Mouse (Mus musculus) central nervous system, embryonic 14 days (tissue): ENCODE data around the gene Pom121l12. TPM values are rescaled to one million over a fixed set of nuclear protein-coding genes. Genes with fewer than 3 reads are reported as not detected.

ENCODE experiments used
- polyA plus RNA-seq: library from polyadenylated mRNA; depleted of rRNA; stranded (reverse); fragments of >200 nt; gene quantifications from 2 replicates; pipeline ENCODE4 v1.2.3, GENCODE M21; 2012; rRNA removed

Pom121l12 gene
- not detected in 2 replicates for polyA plus RNA-seq

DNA sequence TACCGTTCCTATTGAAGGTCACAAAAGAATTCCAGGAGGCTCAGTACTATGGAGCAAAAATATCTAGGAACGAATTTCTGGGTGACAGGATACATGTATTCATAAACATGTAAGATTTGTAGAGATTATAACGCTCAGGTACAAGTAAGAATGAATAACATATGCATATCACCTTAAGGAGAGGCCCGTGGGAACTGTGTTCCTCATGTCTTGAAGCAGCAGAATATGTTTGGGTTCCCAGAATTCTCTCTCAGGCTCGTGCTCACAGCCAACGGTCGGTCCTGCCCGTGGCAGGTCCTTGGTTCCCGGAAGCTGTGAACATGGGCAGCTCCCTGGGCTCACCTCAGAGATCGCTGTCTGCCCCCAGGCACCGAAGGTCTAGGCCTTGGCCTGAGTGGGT, at the start of gene Pom121l12:
TSS of gene Pom121l12 (plus strand) at position 301 of the 400 bp plus-strand sequence.

